Mouse (Mus musculus) stomach, postnatal 0 days (tissue): ENCODE measurements around the gene Zer1.

ENCODE experiments used
- CTCF ChIP-seq: IDR thresholded peaks from 2 replicates; pipeline ENCODE4 v1.5.1; 2016; ENCODE audit warnings: antibody characterized with exemption, low read depth, mild to moderate bottlenecking, moderate library complexity
- EP300 ChIP-seq: optimal IDR thresholded peaks from 2 replicates; pipeline ENCODE3; 2016; ENCODE audit warnings: antibody characterized with exemption

DNA sequence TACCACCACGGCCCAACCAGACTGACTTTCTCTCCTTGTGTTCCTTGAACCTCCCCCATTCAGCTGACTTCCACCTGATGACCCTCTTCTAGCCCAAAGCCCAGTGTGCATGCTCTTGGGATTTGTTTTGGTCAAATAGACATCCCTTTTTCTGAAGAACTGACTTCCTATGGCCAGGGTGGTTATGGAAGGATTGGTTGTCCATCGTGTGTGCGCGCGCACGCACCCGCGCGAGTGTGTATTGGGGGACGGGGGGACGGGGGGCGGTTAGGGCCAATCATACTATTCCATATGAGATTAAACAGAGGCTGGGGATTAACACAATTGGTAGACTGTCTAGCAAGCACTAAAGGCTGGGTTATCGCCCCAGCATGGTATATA, 30.2 kb downstream of the Zer1 start:
- no peak for TF ChIP-seq CTCF
- no peak for TF ChIP-seq EP300
